Mouse (Mus musculus): Measurements from ENCODE around the gene Glis3. TPM values are rescaled to one million over a fixed set of nuclear protein-coding genes. Genes with fewer than 3 reads are reported as not detected.

Glis3 gene
- polyA plus RNA-seq, 2 experiments = 2.9 to 3.1 TPM

DNA sequence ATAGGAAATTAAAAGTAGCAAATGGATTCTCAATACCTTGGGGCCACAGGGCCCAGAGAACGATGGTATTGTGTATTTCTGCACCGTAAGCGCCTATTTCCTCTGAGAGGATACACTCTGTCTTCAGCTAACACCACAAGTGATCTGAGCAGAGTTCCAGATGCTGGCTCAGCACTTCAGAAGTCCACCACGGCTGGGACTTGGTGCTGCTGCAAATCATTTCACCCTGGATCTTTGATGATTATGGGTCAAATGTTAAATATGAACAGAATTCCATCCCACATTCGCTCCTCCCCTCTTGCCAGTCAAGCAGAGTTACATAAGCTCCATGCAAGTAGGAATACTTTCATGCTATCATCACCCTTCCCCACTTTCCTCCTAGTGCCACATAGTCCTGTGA is 263.8 kb downstream of the Glis3 start:
- TF ChIP-seq POLR2A (IDR thresholded peaks at IDR 0.05; ENCODE audit: borderline replicate concordance, extremely low read depth, insufficient read depth, insufficient read length) = no peak
- ATAC-seq (ENCODE audit: low FRiP score, low read depth) = no peak
- no peak overlapping the region for H3K4me3 ChIP-seq (replicated peaks; ENCODE audit: low read length)
- peaks cover 5% of the 10 kb centered on the region; the same call in 1 of the 2 replicates for H3K4me1 ChIP-seq (ENCODE audit: control insufficient read depth, insufficient read depth, low read length)
- no peak overlapping the region for H3K27ac ChIP-seq (replicated peaks; ENCODE audit: low read depth, low read length)
- H3K36me3 ChIP-seq (ENCODE audit: control insufficient read depth, insufficient read depth, low read length) = no peaks in the 10 kb centered on the region
- H3K9ac ChIP-seq (ENCODE audit: low read depth, low read length, severe bottlenecking) = no peak overlapping the region
- H3K27me3 ChIP-seq (ENCODE audit: control insufficient read depth, insufficient read depth, low read length) = no peaks in the 10 kb centered on the region
- no peak for DNase-seq (ENCODE audit: low spot score)
- WGBS = 83% methylated on average over 5 of the region's 5 CpGs
- H3K4me2 ChIP-seq (replicated peaks; ENCODE audit: low read depth, low read length, severe bottlenecking) = no peak overlapping the region
- no peaks in the 10 kb centered on the region for H3K9me3 ChIP-seq (ENCODE audit: control insufficient read depth, low read length)

DNA sequence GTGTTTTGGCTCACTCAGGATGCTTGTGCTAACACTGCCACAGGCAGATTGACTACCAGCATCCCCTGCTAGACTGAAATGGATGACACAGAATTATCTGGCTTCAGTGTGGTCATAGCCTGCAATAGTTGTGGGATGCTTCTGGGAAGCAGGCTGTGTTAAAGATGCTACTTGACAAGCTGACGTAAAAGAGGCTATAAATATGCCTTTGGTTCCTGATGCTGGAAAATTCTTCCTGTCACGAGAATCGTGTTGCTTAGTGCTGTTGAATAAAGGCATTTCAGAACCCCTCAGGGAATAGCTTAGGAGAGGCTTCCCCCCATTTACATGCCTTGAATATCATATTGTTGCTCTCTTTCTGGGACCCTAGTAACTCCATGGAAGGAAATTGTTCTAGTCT is 271.1 kb downstream of the Glis3 start:
- H3K9me3 ChIP-seq (ENCODE audit: control insufficient read depth, low read length) = no peaks in the 10 kb centered on the region
- peaks cover 3% of the 10 kb centered on the region; the same call in 1 of the 2 replicates for H3K4me1 ChIP-seq (ENCODE audit: control insufficient read depth, insufficient read depth, low read length)
- no peak overlapping the region for H3K4me2 ChIP-seq (replicated peaks; ENCODE audit: low read depth, low read length, severe bottlenecking)
- no peak overlapping the region for H3K4me3 ChIP-seq (replicated peaks; ENCODE audit: low read length)
- DNase-seq (ENCODE audit: low spot score) (no peak), ATAC-seq (ENCODE audit: low FRiP score, low read depth) (no peak)
- H3K27ac ChIP-seq (replicated peaks; ENCODE audit: low read depth, low read length) = no peak overlapping the region
- no peaks in the 10 kb centered on the region for H3K27me3 ChIP-seq (ENCODE audit: control insufficient read depth, insufficient read depth, low read length)
- no peaks in the 10 kb centered on the region for H3K36me3 ChIP-seq (ENCODE audit: control insufficient read depth, insufficient read depth, low read length)
- TF ChIP-seq POLR2A (IDR thresholded peaks at IDR 0.05; ENCODE audit: borderline replicate concordance, extremely low read depth, insufficient read depth, insufficient read length) = no peak
- 56% methylated on average over 3 of the region's 3 CpGs for WGBS
- no peak overlapping the region for H3K9ac ChIP-seq (ENCODE audit: low read depth, low read length, severe bottlenecking)

DNA sequence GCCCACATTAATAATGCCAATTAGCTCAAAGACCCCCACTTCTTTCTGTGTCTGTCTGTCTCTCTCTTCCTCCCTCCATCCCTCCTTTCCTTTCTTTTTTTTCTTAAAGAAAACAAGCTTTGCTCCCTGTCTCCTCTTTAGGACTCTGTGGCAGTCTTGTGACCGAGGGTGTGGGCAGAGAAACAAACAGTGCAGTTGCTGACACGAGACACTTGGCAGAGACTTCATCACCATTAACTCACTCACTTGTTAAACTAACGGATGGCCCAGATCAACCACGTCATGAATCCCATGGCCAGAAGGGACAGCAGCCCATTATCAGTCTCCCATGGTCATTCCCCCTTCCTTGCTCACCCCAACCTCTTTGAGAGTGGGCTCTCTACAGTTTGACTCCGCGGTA is 276.9 kb downstream of the Glis3 start:
- Histone ChIP-seq H3K27ac (replicated peaks; ENCODE audit: low read depth, low read length) (no peak overlapping the region), H3K36me3 (ENCODE audit: control insufficient read depth, insufficient read depth, low read length) (no peaks in the 10 kb centered on the region), H3K4me1 (ENCODE audit: control insufficient read depth, insufficient read depth, low read length) (peaks cover 4% of the 10 kb centered on the region), H3K4me2 (replicated peaks; ENCODE audit: low read depth, low read length, severe bottlenecking) (no peak overlapping the region), H3K9me3 (ENCODE audit: control insufficient read depth, low read length) (no peaks in the 10 kb centered on the region), H3K4me3 (replicated peaks; ENCODE audit: low read length) (no peak overlapping the region), H3K27me3 (ENCODE audit: control insufficient read depth, insufficient read depth, low read length) (no peaks in the 10 kb centered on the region), H3K9ac (ENCODE audit: low read depth, low read length, severe bottlenecking) (no peak overlapping the region)
- DNase-seq (ENCODE audit: low spot score) (no peak), ATAC-seq (ENCODE audit: low FRiP score, low read depth) (no peak)
- 49% methylated on average over 6 of the region's 6 CpGs for WGBS
- TF ChIP-seq POLR2A (IDR thresholded peaks at IDR 0.05; ENCODE audit: borderline replicate concordance, extremely low read depth, insufficient read depth, insufficient read length) = no peak

DNA sequence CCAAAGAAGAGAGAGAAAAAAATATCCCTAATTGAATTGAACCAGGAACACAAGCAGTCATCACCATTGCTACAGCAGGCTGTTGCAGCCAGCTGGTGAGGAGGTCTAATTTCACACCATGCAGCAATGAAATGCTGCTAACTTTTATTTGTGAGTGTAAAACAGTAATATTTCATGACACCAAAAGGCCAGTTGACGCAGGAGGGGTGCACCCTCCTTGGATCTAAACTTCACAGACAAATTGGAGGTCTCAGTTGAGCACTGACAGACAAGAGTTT is 284.4 kb downstream of the Glis3 start:
- H3K9ac ChIP-seq (ENCODE audit: low read depth, low read length, severe bottlenecking) = no peak overlapping the region
- ATAC-seq (ENCODE audit: low FRiP score, low read depth) = no peak
- WGBS = 25% methylated on average over 1 of the region's 1 CpGs
- no peaks in the 10 kb centered on the region; the same call in 1 of the 2 replicates for H3K4me1 ChIP-seq (ENCODE audit: control insufficient read depth, insufficient read depth, low read length)
- TF ChIP-seq POLR2A (IDR thresholded peaks at IDR 0.05; ENCODE audit: borderline replicate concordance, extremely low read depth, insufficient read depth, insufficient read length) = no peak
- H3K4me2 ChIP-seq (replicated peaks; ENCODE audit: low read depth, low read length, severe bottlenecking) = no peak overlapping the region
- no peak overlapping the region for H3K27ac ChIP-seq (replicated peaks; ENCODE audit: low read depth, low read length)
- no peaks in the 10 kb centered on the region for H3K36me3 ChIP-seq (ENCODE audit: control insufficient read depth, insufficient read depth, low read length)
- no peaks in the 10 kb centered on the region for H3K27me3 ChIP-seq (ENCODE audit: control insufficient read depth, insufficient read depth, low read length)
- no peak overlapping the region for H3K4me3 ChIP-seq (replicated peaks; ENCODE audit: low read length)
- H3K9me3 ChIP-seq (ENCODE audit: control insufficient read depth, low read length) = no peaks in the 10 kb centered on the region
- DNase-seq (ENCODE audit: low spot score) = no peak

DNA sequence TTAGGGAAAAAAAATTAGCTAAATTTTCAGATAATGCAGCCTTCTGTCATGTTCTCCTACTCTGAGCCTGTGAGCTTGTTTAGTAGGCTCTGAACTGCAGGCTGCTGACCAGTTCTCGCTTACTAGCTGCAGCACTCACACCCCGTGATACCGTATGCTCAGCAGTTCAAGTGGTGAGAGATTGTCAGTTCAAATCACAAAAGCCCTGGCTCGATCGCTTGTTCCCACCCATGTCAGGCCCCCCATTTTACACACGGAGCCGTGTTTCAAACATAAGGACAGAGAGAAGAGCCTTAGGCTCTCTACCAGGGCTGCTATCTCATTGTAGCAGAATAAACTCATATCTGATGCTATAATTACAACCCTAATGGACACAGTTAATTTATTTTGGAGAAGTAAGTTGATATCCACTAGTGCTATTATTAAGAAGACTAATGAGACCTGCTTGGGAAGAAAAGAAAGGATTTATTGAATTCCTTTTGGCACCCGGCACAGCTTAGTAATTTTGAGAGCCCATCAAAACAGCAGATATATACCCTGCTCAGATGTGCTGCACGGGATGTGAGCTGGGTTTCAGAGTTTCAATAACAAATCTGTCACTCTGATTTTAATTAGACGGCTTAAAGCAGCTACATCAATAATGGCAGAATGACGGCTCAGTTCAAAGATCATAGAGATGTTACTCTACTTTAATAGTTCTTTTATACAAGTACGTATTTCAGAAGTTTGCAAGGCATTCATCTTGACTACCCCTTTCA is 284.9 kb downstream of the Glis3 start:
- TF ChIP-seq POLR2A (IDR thresholded peaks at IDR 0.05; ENCODE audit: borderline replicate concordance, extremely low read depth, insufficient read depth, insufficient read length) = no peak
- Histone ChIP-seq H3K4me3 (replicated peaks; ENCODE audit: low read length) (no peak overlapping the region), H3K4me1 (ENCODE audit: control insufficient read depth, insufficient read depth, low read length) (no peaks in the 10 kb centered on the region; the same call in 1 of the 2 replicates), H3K36me3 (ENCODE audit: control insufficient read depth, insufficient read depth, low read length) (no peaks in the 10 kb centered on the region), H3K9ac (ENCODE audit: low read depth, low read length, severe bottlenecking) (no peak overlapping the region), H3K4me2 (replicated peaks; ENCODE audit: low read depth, low read length, severe bottlenecking) (no peak overlapping the region), H3K9me3 (ENCODE audit: control insufficient read depth, low read length) (no peaks in the 10 kb centered on the region), H3K27ac (replicated peaks; ENCODE audit: low read depth, low read length) (no peak overlapping the region), H3K27me3 (ENCODE audit: control insufficient read depth, insufficient read depth, low read length) (no peaks in the 10 kb centered on the region)
- ATAC-seq (ENCODE audit: low FRiP score, low read depth) (no peak), DNase-seq (ENCODE audit: low spot score) (no peak)
- WGBS = 21% methylated on average over 12 of the region's 12 CpGs
